Mouse (Mus musculus) brain, embryonic 14.5 days (tissue): Measurements from ENCODE around the gene Gla. TPM values are rescaled to one million over a fixed set of nuclear protein-coding genes. Genes with fewer than 3 reads are reported as not detected.

Source experiments
- DNase-seq: peaks from one replicate; pipeline ENCODE4 v3.0.0-alpha.2; 2011; ENCODE audit warnings: low read depth
- CTCF ChIP-seq: fragments of 200-500 bp; IDR thresholded peaks from 2 replicates; pipeline ENCODE4 v1.5.1; 2012; ENCODE audit warnings: inconsistent platforms, mild to moderate bottlenecking, moderate library complexity, borderline replicate concordance; ENCODE audit not compliant: insufficient read depth, insufficient read length; ENCODE audit errors: extremely low read depth
- POLR2A ChIP-seq: fragments of 200-500 bp; IDR thresholded peaks from 2 replicates; pipeline ENCODE4 v1.6.1; 2012; ENCODE audit warnings: mild to moderate bottlenecking, inconsistent platforms, borderline replicate concordance; ENCODE audit not compliant: poor library complexity, insufficient read depth, insufficient read length, severe bottlenecking; ENCODE audit errors: extremely low read depth
- polyA plus RNA-seq: library from polyadenylated mRNA; depleted of rRNA; stranded (reverse); fragments of >200 nt; gene quantifications from 2 replicates; pipeline ENCODE4 v1.2.3, GENCODE M21; 2012; rRNA removed

The Gla gene
- 3.4 and 3.6 TPM in 2 replicates for polyA plus RNA-seq

- peak; percentile 99 for DNase-seq
- TF ChIP-seq CTCF = no peak
- no peak for TF ChIP-seq POLR2A
Measured at GRCm38 (mm10) chrX:134600659-134601379, at the start of gene Gla, which contains the start of gene Hnrnph2. TSS of gene Gla (minus strand) at chrX:134601125. TSS of gene Hnrnph2 (plus strand) at chrX:134601179.

GRCm38 (mm10) chrX:134648031-134648692 lies 47.2 kb upstream of the Gla start:
- peak; percentile 94 for DNase-seq
- TF ChIP-seq CTCF (peak; percentile 56; the same call in 1 of the 2 replicates), POLR2A (no peak)

GRCm38 (mm10) chrX:134647421-134647820 lies 46.5 kb upstream of the Gla start:
- TF ChIP-seq POLR2A (no peak), CTCF (no peak)
- DNase-seq = no peak

- TF ChIP-seq POLR2A = no peak
- no peak for TF ChIP-seq CTCF
- no peak for DNase-seq
Measured at GRCm38 (mm10) chrX:134646338-134646737, 45.4 kb upstream of the Gla start.

GRCm38 (mm10) chrX:134641000-134641760 lies 40.3 kb upstream of the Gla start:
- DNase-seq = no peak
- TF ChIP-seq POLR2A = no peak
- TF ChIP-seq CTCF = no peak

- TF ChIP-seq POLR2A (no peak), CTCF (no peak)
- no peak for DNase-seq
Measured at GRCm38 (mm10) chrX:134635860-134636259, 34.9 kb upstream of the Gla start.

- TF ChIP-seq POLR2A (no peak), CTCF (no peak)
- no peak for DNase-seq
Measured at GRCm38 (mm10) chrX:134635111-134635510, 34.2 kb upstream of the Gla start.

GRCm38 (mm10) chrX:134632710-134633109 lies 31.8 kb upstream of the Gla start:
- no peak for TF ChIP-seq CTCF
- TF ChIP-seq POLR2A = no peak
- no peak for DNase-seq

- no peak for DNase-seq
- TF ChIP-seq POLR2A (no peak), CTCF (no peak)
Measured at GRCm38 (mm10) chrX:134628200-134628599, 27.3 kb upstream of the Gla start.

GRCm38 (mm10) chrX:134623350-134623749 lies 22.4 kb upstream of the Gla start:
- TF ChIP-seq POLR2A = no peak
- TF ChIP-seq CTCF = no peak
- no peak for DNase-seq

- DNase-seq = no peak
- TF ChIP-seq CTCF = no peak
- TF ChIP-seq POLR2A = no peak
Measured at GRCm38 (mm10) chrX:134621685-134622084, 20.8 kb upstream of the Gla start.
